ENCODE assay signal across 8 mouse cellular contexts in genomic region chr17:5138641-5139205, GRCm38 (mm10).
DNase-seq lines count a peak whose midpoint lies in the region; ATAC-seq and TF ChIP-seq lines count a peak whose summit lies in the region.

No protein-coding gene starts in this region.

- peak; percentile 33 for TF ChIP-seq CTCF in heart, postnatal 0 days (IDR thresholded peaks at IDR 0.05; ENCODE audit: low read depth)

- no peaks in the 10 kb centered on the region for H3K27me3 ChIP-seq in forebrain, embryonic 11.5 days (ENCODE audit: control insufficient read depth, insufficient read depth, low read length)
- H3K27me3 ChIP-seq in heart, postnatal 0 days (ENCODE audit: control insufficient read depth, insufficient read depth, low read length), result no peaks in the 10 kb centered on the region
- H3K27me3 ChIP-seq in liver, embryonic 16.5 days (ENCODE audit: control insufficient read depth, insufficient read depth, low read depth, low read length), result no peaks in the 10 kb centered on the region
- no peaks in the 10 kb centered on the region for H3K27me3 ChIP-seq in neural tube, embryonic 13.5 days

- peak; percentile 81 for ATAC-seq in forebrain, embryonic 11.5 days (replicated peaks; ENCODE audit: low FRiP score)
- peak; percentile 83 for ATAC-seq in heart, postnatal 0 days (ENCODE audit: insufficient read depth, low read depth)
- peak; percentile 62 for ATAC-seq in liver, embryonic 16.5 days (ENCODE audit: low read depth)
- peak; percentile 85 for ATAC-seq in neural tube, embryonic 13.5 days (ENCODE audit: low read depth)

- H3K9me3 ChIP-seq in forebrain, embryonic 11.5 days (ENCODE audit: control insufficient read depth, low read length), result no peaks in the 10 kb centered on the region
- no peaks in the 10 kb centered on the region for H3K9me3 ChIP-seq in heart, postnatal 0 days (replicated peaks; ENCODE audit: control insufficient read depth, low read length)
- no peaks in the 10 kb centered on the region for H3K9me3 ChIP-seq in liver, embryonic 16.5 days (replicated peaks; ENCODE audit: control insufficient read depth, low read length)
- H3K9me3 ChIP-seq in neural tube, embryonic 13.5 days, result no peaks in the 10 kb centered on the region

- no peaks in the 10 kb centered on the region for H3K36me3 ChIP-seq in forebrain, embryonic 11.5 days (ENCODE audit: control insufficient read depth, insufficient read depth, low read length)
- H3K36me3 ChIP-seq in heart, postnatal 0 days (replicated peaks; ENCODE audit: control insufficient read depth, insufficient read depth, low read length), result no peaks in the 10 kb centered on the region
- no peaks in the 10 kb centered on the region for H3K36me3 ChIP-seq in liver, embryonic 16.5 days (ENCODE audit: control insufficient read depth, insufficient read depth)
- H3K36me3 ChIP-seq in neural tube, embryonic 13.5 days, result no peaks in the 10 kb centered on the region

- peak overlapping the region; percentile 8 for H3K27ac ChIP-seq in forebrain, embryonic 11.5 days (ENCODE audit: low read depth, low read length)
- peak overlapping the region; percentile 58; the same call in 1 of the 2 replicates for H3K27ac ChIP-seq in heart, postnatal 0 days (ENCODE audit: low read depth)
- H3K27ac ChIP-seq in liver, embryonic 16.5 days (ENCODE audit: low read length), result peak overlapping the region; percentile 18; the same call in 1 of the 2 replicates
- peak overlapping the region; percentile 88 for H3K27ac ChIP-seq in neural tube, embryonic 13.5 days (replicated peaks)

- H3K4me1 ChIP-seq in forebrain, embryonic 11.5 days (replicated peaks; ENCODE audit: control insufficient read depth, insufficient read depth, low read length), result peaks cover 9% of the 10 kb centered on the region
- H3K4me1 ChIP-seq in heart, postnatal 0 days (ENCODE audit: control insufficient read depth, insufficient read depth), result peaks cover 22% of the 10 kb centered on the region
- H3K4me1 ChIP-seq in liver, embryonic 16.5 days (ENCODE audit: control insufficient read depth, low read depth, low read length), result peaks cover 23% of the 10 kb centered on the region
- H3K4me1 ChIP-seq in neural tube, embryonic 13.5 days (replicated peaks), result peaks cover 76% of the 10 kb centered on the region

- H3K9ac ChIP-seq in forebrain, embryonic 11.5 days (ENCODE audit: low read length), result no peak overlapping the region
- no peak overlapping the region for H3K9ac ChIP-seq in heart, postnatal 0 days (replicated peaks; ENCODE audit: low read depth, low read length)
- H3K9ac ChIP-seq in liver, embryonic 16.5 days (ENCODE audit: low read depth, low read length), result no peak overlapping the region
- 0 out of 2 replicates have a peak overlapping the region, but pooled peaks have one; percentile 2 for H3K9ac ChIP-seq in neural tube, embryonic 13.5 days

- H3K4me3 ChIP-seq in forebrain, embryonic 11.5 days (ENCODE audit: low read depth, low read length), result no peak overlapping the region
- H3K4me3 ChIP-seq in heart, postnatal 0 days (ENCODE audit: low read depth, low read length), result no peak overlapping the region
- no peak overlapping the region for H3K4me3 ChIP-seq in liver, embryonic 16.5 days (ENCODE audit: low read depth, low read length)
- H3K4me3 ChIP-seq in neural tube, embryonic 13.5 days, result no peak overlapping the region

- H3K4me2 ChIP-seq in forebrain, embryonic 11.5 days (ENCODE audit: low read depth, low read length, severe bottlenecking), result no peak overlapping the region
- peak overlapping the region; percentile 7; the same call in 1 of the 2 replicates for H3K4me2 ChIP-seq in heart, postnatal 0 days (ENCODE audit: low read depth, low read length)
- H3K4me2 ChIP-seq in liver, embryonic 16.5 days (ENCODE audit: low read depth, low read length), result no peak overlapping the region
- H3K4me2 ChIP-seq in neural tube, embryonic 13.5 days, result peak overlapping the region; percentile 41

- TF ChIP-seq EP300 in heart, postnatal 0 days (IDR thresholded peaks at IDR 0.05; ENCODE audit: low read depth), result no peak

- peak; percentile 38 to 64 for DNase-seq in CD8-positive naive resting alpha-beta T cell, adult 2 months (ENCODE audit: low read depth in 2 of 2, low spot score in 2 of 2)
- DNase-seq in adrenal gland, adult 8-10 months, result peak; percentile 68
- peak; percentile 78 for DNase-seq in forebrain, embryonic 11.5 days (ENCODE audit: low spot score)
- peak; percentile 75 for DNase-seq in heart, postnatal 0 days (ENCODE audit: low spot score)
- DNase-seq in kidney, postnatal 36 days, result peak; percentile 66 to 76
- no peak for DNase-seq in testis, postnatal 10 days (ENCODE audit: low spot score)

- 36% methylated on average over 8 of the region's 8 CpGs for WGBS in forebrain, embryonic 11.5 days
- WGBS in heart, postnatal 0 days, result 24% methylated on average over 8 of the region's 8 CpGs
- WGBS in liver, embryonic 16.5 days (ENCODE audit: insufficient replicate concordance), result 33% methylated on average over 8 of the region's 8 CpGs
- WGBS in neural tube, embryonic 13.5 days, result 9% methylated on average over 8 of the region's 8 CpGs

Comparison
In these comparisons a context has a peak if more than half of its experiments do, and no peak if none do; other contexts are left out.
1. H3K27ac ChIP-seq: peak in every context shown above with its lines; median percentile 88 in neural tube, embryonic 13.5 days; 58 in heart, postnatal 0 days; 18 in liver, embryonic 16.5 days; 8 in forebrain, embryonic 11.5 days.
2. H3K4me2 ChIP-seq: peak in heart, postnatal 0 days (single experiment) and neural tube, embryonic 13.5 days (single experiment); none in forebrain, embryonic 11.5 days (single experiment) and liver, embryonic 16.5 days (single experiment).
3. Peak in every context shown above with its lines, with median percentiles within 50 percentile points of each other: ATAC-seq.